Mouse (Mus musculus): ENCODE data around the gene Mad2l1bp.

Mad2l1bp gene

GRCm38 (mm10) chr17:46152847-46153782 lies at the start of gene Mad2l1bp:
TSS of gene Mad2l1bp (minus strand) at chr17:46153553.
- peak; percentile 95 for DNase-seq (ENCODE audit: low read depth, low spot score)

GRCm38 (mm10) chr17:46203078-46203477 lies 49.7 kb upstream of the Mad2l1bp start:
- DNase-seq (ENCODE audit: low read depth, low spot score) = peak; percentile 29

GRCm38 (mm10) chr17:46202421-46203071 lies 49.2 kb upstream of the Mad2l1bp start, which contains the start of the genes Polh and Xpo5:
TSS of gene Polh (minus strand) at chr17:46202645.
TSS of gene Xpo5 (plus strand) at chr17:46202782.
- DNase-seq (ENCODE audit: low read depth, low spot score) = peak; percentile 98

GRCm38 (mm10) chr17:46201151-46201550 lies 47.8 kb upstream of the Mad2l1bp start:
- DNase-seq (ENCODE audit: low read depth, low spot score) = no peak

GRCm38 (mm10) chr17:46188829-46189228 lies 35.5 kb upstream of the Mad2l1bp start:
- no peak for DNase-seq (ENCODE audit: low read depth, low spot score)

GRCm38 (mm10) chr17:46182273-46182672 lies 28.9 kb upstream of the Mad2l1bp start:
- no peak for DNase-seq (ENCODE audit: low read depth, low spot score)

GRCm38 (mm10) chr17:46170538-46170937 lies 17.2 kb upstream of the Mad2l1bp start:
- DNase-seq (ENCODE audit: low read depth, low spot score) = peak; percentile 39

GRCm38 (mm10) chr17:46168768-46169167 lies 15.4 kb upstream of the Mad2l1bp start:
- no peak for DNase-seq (ENCODE audit: low read depth, low spot score)

- no peak for DNase-seq (ENCODE audit: low read depth, low spot score)
Measured at GRCm38 (mm10) chr17:46168318-46168717, 15.0 kb upstream of the Mad2l1bp start.

GRCm38 (mm10) chr17:46167014-46167413 lies 13.7 kb upstream of the Mad2l1bp start:
- no peak for DNase-seq (ENCODE audit: low read depth, low spot score)

GRCm38 (mm10) chr17:46166270-46166669 lies 12.9 kb upstream of the Mad2l1bp start:
- no peak for DNase-seq (ENCODE audit: low read depth, low spot score)

- DNase-seq (ENCODE audit: low read depth, low spot score) = no peak
Measured at GRCm38 (mm10) chr17:46165460-46165859, 12.1 kb upstream of the Mad2l1bp start.

GRCm38 (mm10) chr17:46164791-46165190 lies 11.4 kb upstream of the Mad2l1bp start:
- DNase-seq (ENCODE audit: low read depth, low spot score) = no peak

- DNase-seq (ENCODE audit: low read depth, low spot score) = no peak
Measured at GRCm38 (mm10) chr17:46164301-46164700, 10.9 kb upstream of the Mad2l1bp start.

GRCm38 (mm10) chr17:46162951-46163421 lies 9.6 kb upstream of the Mad2l1bp start:
- no peak for DNase-seq (ENCODE audit: low read depth, low spot score)

- no peak for DNase-seq (ENCODE audit: low read depth, low spot score)
Measured at GRCm38 (mm10) chr17:46162551-46162950, 9.2 kb upstream of the Mad2l1bp start.

- DNase-seq (ENCODE audit: low read depth, low spot score) = no peak
Measured at GRCm38 (mm10) chr17:46161710-46162109, 8.4 kb upstream of the Mad2l1bp start.

GRCm38 (mm10) chr17:46161179-46161578 lies 7.8 kb upstream of the Mad2l1bp start:
- DNase-seq (ENCODE audit: low read depth, low spot score) = peak; percentile 48

GRCm38 (mm10) chr17:46160686-46161085 lies 7.3 kb upstream of the Mad2l1bp start, which contains the start of gene Gtpbp2:
TSS of gene Gtpbp2 (plus strand) at chr17:46161032.
- peak; percentile 99 for DNase-seq (ENCODE audit: low read depth, low spot score)

GRCm38 (mm10) chr17:46160090-46160662 lies 6.8 kb upstream of the Mad2l1bp start:
- peak; percentile 92 for DNase-seq (ENCODE audit: low read depth, low spot score)

GRCm38 (mm10) chr17:46159236-46159635 lies 5.9 kb upstream of the Mad2l1bp start:
- no peak for DNase-seq (ENCODE audit: low read depth, low spot score)

- no peak for DNase-seq (ENCODE audit: low read depth, low spot score)
Measured at GRCm38 (mm10) chr17:46157131-46157530, 3.8 kb upstream of the Mad2l1bp start.

All from mesoderm, embryonic 11.5 days (tissue).